Mouse (Mus musculus) C2C12 (cell line): ENCODE data around the gene Sox5. TPM values are rescaled to one million over a fixed set of nuclear protein-coding genes. Genes with fewer than 3 reads are reported as not detected.

Source experiments
- H3K27me3 ChIP-seq: one replicate; pipeline ENCODE4 v1.6.1; 2011; ENCODE audit not compliant: control insufficient read depth, insufficient read depth, insufficient read length
- H3K36me3 ChIP-seq: one replicate; pipeline ENCODE4 v1.6.1; 2011; ENCODE audit not compliant: control insufficient read depth, insufficient read depth
- H3K4me3 ChIP-seq: one replicate; pipeline ENCODE4 v1.5.1; 2011; ENCODE audit warnings: mild to moderate bottlenecking, control low read depth; ENCODE audit not compliant: poor library complexity, insufficient read depth, severe bottlenecking
- H3K79me2 ChIP-seq: one replicate; pipeline ENCODE4 v1.6.1; 2011; ENCODE audit not compliant: control insufficient read depth, insufficient read depth
- H3K79me3 ChIP-seq: one replicate; pipeline ENCODE4 v1.6.1; 2011; ENCODE audit warnings: low read depth, control low read depth
- H3ac ChIP-seq: one replicate; pipeline ENCODE3; 2011; ENCODE audit warnings: low read depth; ENCODE audit not compliant: control insufficient read depth, insufficient read length
- CEBPB ChIP-seq: IDR thresholded peaks from one replicate; pipeline ENCODE4 v1.6.1; 2011; ENCODE audit warnings: low read depth, mild to moderate bottlenecking, control low read depth, moderate library complexity
- CTCF ChIP-seq: IDR thresholded peaks from one replicate; pipeline ENCODE4 v1.5.1; 2011; ENCODE audit not compliant: control insufficient read depth, insufficient read depth, insufficient read length
- FOSL1 ChIP-seq: IDR thresholded peaks from one replicate; pipeline ENCODE4 v1.8.0; 2011; ENCODE audit warnings: mild to moderate bottlenecking, low read length; ENCODE audit not compliant: poor library complexity, insufficient read depth, severe bottlenecking
- MAX ChIP-seq: IDR thresholded peaks from one replicate; pipeline ENCODE4 v1.6.1; 2011; ENCODE audit warnings: mild to moderate bottlenecking, control low read depth
- MYOD1 ChIP-seq: IDR thresholded peaks from one replicate; pipeline ENCODE4 v1.6.1; 2011; ENCODE audit warnings: low read depth; ENCODE audit not compliant: control insufficient read depth, insufficient read length
- MYOG ChIP-seq: IDR thresholded peaks from one replicate; pipeline ENCODE4 v1.6.1; 2011; ENCODE audit not compliant: control insufficient read depth, insufficient read length; ENCODE audit errors: extremely low read depth
- USF1 ChIP-seq: IDR thresholded peaks from one replicate; pipeline ENCODE4 v1.6.1; 2011; ENCODE audit warnings: low read depth, mild to moderate bottlenecking, control low read depth, moderate library complexity
- polyA plus RNA-seq: library from polyadenylated mRNA; unstranded; fragments of >200 nt; fragmentation: generic; extraction: Trizol; gene quantifications from one replicate; pipeline ENCODE4 v1.2.1, GENCODE M21; 2012; ENCODE audit warnings: missing spikeins

The Sox5 gene
- polyA plus RNA-seq, 1 experiment, result 0.07 TPM

DNA sequence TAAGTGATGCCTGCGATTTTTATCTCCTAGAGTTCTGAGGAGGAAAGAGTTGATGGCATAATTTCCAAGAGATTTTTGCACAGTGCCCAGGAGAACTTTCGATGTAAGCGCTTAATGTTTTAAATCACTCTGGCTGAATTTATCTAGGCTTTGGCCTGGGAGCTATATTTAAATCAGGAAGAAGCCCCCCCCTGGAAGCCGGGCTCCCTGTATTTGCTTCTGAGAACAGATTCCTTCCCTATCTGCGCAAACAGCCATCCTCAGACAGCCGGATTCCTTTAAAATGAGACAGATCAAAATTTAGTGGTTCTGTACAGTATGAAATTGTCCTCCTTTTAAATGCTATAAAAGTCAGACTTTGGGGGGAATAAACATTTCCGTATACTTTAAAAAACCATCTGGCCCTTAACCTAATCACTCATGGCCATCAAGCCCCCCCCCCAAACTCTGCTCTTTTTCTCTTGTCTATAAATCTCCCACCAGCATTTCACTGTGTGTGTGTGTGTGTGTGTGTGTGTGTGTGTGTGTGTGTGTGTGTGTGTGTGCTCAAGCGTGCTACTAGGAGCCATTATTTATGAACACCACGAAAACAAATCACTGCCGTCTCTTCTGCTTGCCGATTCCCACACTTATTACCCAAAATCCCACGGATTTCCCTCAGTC is 1.7 kb downstream of the Sox5 start:
- no peaks in the 10 kb centered on the region for H3K79me3 ChIP-seq
- no peaks in the 10 kb centered on the region for H3K27me3 ChIP-seq
- H3K4me3 ChIP-seq, result no peak overlapping the region
- no peak overlapping the region for H3ac ChIP-seq
- no peaks in the 10 kb centered on the region for H3K36me3 ChIP-seq
- TF ChIP-seq USF1, result no peak
- TF ChIP-seq CTCF, result no peak
- no peak for TF ChIP-seq MYOG
- no peak for TF ChIP-seq CEBPB
- TF ChIP-seq MYOD1, result no peak
- no peak for TF ChIP-seq FOSL1
- TF ChIP-seq MAX, result no peak
- no peaks in the 10 kb centered on the region for H3K79me2 ChIP-seq

DNA sequence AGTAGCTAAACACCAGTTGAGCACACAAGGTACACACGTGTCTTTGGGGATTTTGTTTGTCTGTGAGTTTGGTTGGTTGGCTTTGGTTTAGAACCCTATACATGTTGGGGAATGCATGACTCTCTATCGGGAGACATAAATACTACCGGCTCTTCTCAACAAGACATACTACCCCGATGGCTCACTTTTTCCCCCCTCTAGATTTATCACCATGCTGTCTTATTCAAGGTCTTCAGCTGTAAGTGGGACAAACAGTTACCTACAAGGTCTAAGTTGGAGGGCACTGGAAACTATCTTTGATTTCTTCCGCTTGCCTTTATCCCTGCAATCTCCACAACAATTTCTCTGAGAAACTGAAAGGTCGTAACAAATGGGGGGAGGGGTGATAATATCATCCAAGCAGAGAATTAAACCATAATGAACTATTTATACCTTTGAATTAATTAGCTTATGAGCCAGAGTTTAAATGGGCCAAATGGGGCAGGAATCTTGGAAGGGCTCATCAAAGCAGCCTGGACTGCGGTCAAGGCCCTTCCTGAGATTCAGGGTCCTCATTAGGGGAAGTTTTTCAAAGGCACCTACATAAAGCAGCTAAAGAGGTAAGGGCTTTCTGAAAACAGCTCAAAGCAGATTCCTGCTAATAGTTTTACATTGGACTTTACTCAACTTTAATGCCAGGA is 4.3 kb downstream of the Sox5 start:
- Histone ChIP-seq H3K79me3 (no peaks in the 10 kb centered on the region), H3ac (no peak overlapping the region), H3K4me3 (no peak overlapping the region), H3K79me2 (no peaks in the 10 kb centered on the region), H3K27me3 (no peaks in the 10 kb centered on the region), H3K36me3 (no peaks in the 10 kb centered on the region)
- TF ChIP-seq CTCF, result no peak
- TF ChIP-seq MAX, result no peak
- TF ChIP-seq USF1, result no peak
- TF ChIP-seq MYOG, result no peak
- TF ChIP-seq CEBPB, result no peak
- TF ChIP-seq FOSL1, result no peak
- no peak for TF ChIP-seq MYOD1

DNA sequence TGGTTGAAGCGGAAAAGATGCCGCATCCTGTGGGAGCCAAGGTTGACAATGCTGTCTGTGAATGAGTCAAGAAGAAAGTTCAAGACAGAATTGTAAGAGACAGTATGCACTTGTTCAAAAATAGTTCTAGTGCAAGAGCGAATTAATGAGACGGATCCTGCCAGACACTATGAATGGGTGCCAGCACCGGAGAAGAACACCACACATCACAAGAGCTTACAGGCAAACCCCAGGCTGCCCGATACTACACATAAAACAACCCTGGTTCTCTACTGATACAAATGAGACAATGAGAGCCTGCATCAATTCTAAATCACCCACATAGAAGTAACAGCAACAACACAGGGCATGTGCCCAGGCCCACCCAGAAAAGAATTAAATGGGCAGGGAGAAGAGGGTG is 8.0 kb downstream of the Sox5 start:
- TF ChIP-seq USF1 (no peak), CTCF (no peak), MAX (no peak), MYOD1 (no peak), CEBPB (no peak), FOSL1 (no peak), MYOG (no peak)
- Histone ChIP-seq H3ac (no peak overlapping the region), H3K79me2 (no peaks in the 10 kb centered on the region), H3K79me3 (no peaks in the 10 kb centered on the region), H3K27me3 (no peaks in the 10 kb centered on the region), H3K36me3 (no peaks in the 10 kb centered on the region), H3K4me3 (no peak overlapping the region)

DNA sequence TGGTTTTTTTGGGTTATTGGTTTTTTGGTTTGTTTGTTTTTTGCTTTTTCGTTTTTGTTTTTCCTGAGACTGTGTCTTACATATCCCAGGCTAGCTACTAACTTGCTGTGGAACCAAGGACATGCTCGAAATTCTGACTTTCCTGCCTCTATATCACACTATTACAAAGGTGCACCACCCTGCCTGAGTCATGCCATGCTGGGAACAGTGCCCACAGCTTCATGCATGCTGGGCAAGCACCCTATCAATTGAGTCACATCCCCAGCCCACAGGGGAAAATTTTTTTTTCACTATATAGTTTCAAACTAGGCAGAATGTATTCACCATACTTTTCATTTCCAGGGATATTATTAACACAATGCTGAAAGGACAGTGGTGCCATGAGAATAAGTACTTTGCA is 8.8 kb downstream of the Sox5 start:
- no peak overlapping the region for H3K4me3 ChIP-seq
- H3K79me3 ChIP-seq, result no peaks in the 10 kb centered on the region

DNA sequence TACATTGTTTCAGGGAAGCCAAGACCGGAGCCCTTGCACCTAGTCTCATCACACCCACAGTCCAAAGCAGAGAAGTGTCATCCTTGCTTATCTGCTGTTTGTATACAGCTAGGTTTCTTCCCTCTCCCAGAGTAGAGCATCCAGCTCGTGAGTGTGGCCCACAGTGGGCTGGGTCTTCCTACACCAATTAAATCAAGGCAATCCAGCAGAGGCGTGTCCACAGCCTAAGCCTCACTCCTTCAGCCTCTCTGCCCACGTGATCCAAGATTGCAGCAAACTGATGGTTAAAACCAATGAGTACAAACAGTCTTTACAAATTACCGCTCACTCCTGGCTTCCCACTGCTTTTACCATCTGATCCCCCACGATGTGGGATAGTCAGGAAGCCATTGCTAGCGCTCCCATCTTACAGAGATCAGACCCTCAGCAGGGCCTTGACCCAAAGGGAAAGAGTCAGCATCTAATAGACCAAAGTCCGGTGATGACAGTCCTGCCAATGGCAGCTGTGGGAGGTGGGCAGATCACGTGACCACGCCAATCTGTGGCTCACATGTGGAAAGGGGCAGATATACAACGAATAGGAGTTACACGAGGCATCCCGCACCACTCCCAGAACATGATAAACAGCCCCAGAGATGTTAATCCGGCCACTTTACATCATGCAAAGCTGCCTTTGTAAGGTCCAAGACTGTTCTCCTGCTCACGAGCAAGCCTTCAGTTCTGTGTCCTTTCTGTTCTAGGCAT is 9.4 kb downstream of the Sox5 start:
- Histone ChIP-seq H3K79me2 (no peaks in the 10 kb centered on the region), H3ac (no peak overlapping the region), H3K27me3 (no peaks in the 10 kb centered on the region), H3K36me3 (no peaks in the 10 kb centered on the region), H3K4me3 (no peak overlapping the region), H3K79me3 (no peaks in the 10 kb centered on the region)
- TF ChIP-seq FOSL1 (no peak), MAX (no peak), CTCF (no peak), USF1 (no peak), MYOG (no peak), CEBPB (no peak)

More for the DNA sequence above, 8.8 kb downstream of the Sox5 start:
- Histone ChIP-seq H3ac (no peak overlapping the region), H3K27me3 (no peaks in the 10 kb centered on the region), H3K36me3 (no peaks in the 10 kb centered on the region), H3K79me2 (no peaks in the 10 kb centered on the region)
- TF ChIP-seq MAX (peak; percentile 24), USF1 (no peak), CEBPB (no peak), MYOD1 (no peak)

DNA sequence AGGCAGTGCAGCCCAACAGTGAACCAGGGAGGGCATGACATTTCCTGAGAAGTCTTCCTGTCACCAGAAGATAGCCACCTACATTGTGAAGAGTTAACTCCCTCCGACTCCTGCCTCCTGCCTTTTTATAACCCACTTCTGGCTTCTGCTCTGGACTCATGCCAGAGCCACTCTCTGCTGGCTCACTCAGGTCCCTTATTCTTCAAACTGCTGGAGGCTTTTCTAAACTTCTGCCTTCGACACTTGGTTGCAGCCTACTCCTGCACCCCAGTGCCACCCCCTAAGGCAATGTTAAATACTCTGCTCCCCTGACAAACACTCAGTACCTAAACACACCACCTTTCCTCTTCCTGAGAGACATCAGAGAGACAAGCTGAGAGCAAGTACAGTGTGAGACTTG is 12.7 kb downstream of the Sox5 start:
- Histone ChIP-seq H3ac (no peak overlapping the region), H3K27me3 (no peaks in the 10 kb centered on the region), H3K79me2 (no peaks in the 10 kb centered on the region), H3K36me3 (no peaks in the 10 kb centered on the region), H3K4me3 (no peak overlapping the region), H3K79me3 (no peaks in the 10 kb centered on the region)
- TF ChIP-seq CEBPB (no peak), USF1 (no peak), MAX (no peak), FOSL1 (no peak), CTCF (no peak), MYOG (no peak), MYOD1 (no peak)
